Mouse (Mus musculus): Measurements from ENCODE around the gene Pdcd6.

Gene Pdcd6

GRCm38 (mm10) chr13:74302050-74303037 lies 15.0 kb downstream of the Pdcd6 start:
- DNase-seq (ENCODE audit: low read depth, low spot score): peak; percentile 11
- Histone ChIP-seq H3K27me3 (ENCODE audit: control insufficient read depth, insufficient read depth, low read length, poor library complexity, severe bottlenecking) (no peaks in the 10 kb centered on the region), H3K36me3 (ENCODE audit: control insufficient read depth, insufficient read depth, low read length, poor library complexity, severe bottlenecking) (peaks cover 1% of the 10 kb centered on the region; the same call in 1 of the 2 replicates)

GRCm38 (mm10) chr13:74301607-74301984 lies 15.8 kb downstream of the Pdcd6 start:
- no peak for DNase-seq (ENCODE audit: low read depth, low spot score)
- H3K36me3 ChIP-seq (ENCODE audit: control insufficient read depth, insufficient read depth, low read length, poor library complexity, severe bottlenecking): peaks cover 1% of the 10 kb centered on the region; the same call in 1 of the 2 replicates
- no peaks in the 10 kb centered on the region for H3K27me3 ChIP-seq (ENCODE audit: control insufficient read depth, insufficient read depth, low read length, poor library complexity, severe bottlenecking)

DNA sequence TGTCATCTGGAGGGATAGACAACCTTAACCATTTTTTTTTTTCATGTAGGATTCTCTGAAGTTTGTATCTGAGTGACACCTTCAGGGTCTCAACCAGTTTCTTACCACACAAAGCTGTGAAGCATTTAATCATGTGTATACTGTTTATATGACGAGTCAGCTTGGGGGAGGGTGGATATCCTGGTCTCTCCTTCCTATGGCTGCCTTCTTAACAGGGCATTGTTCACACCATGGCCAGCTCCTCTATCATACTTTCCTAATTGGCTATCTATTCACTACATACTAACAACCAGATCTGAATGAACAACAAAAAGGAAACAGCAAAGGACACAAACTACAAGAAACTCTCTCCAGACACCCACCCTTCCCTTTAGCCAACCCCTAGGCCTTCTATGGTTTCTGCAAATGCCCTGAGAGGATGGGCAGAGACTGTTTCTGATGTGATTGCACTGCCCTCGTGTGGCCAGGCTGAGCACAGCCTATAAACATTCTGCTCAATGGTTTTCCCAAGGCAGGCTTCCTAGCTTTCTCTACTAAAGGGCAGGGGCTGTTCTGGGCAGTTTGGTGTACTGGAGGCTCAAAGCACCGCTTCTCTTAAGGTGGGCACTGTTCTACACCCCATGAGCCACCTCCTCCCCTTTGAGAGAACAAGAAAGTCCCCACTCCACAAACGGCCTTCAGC lies 16.3 kb downstream of the Pdcd6 start:
- no peaks in the 10 kb centered on the region for H3K27me3 ChIP-seq (ENCODE audit: control insufficient read depth, insufficient read depth, low read length, poor library complexity, severe bottlenecking)
- peaks cover 1% of the 10 kb centered on the region; the same call in 1 of the 2 replicates for H3K36me3 ChIP-seq (ENCODE audit: control insufficient read depth, insufficient read depth, low read length, poor library complexity, severe bottlenecking)
- peak; percentile 70 for DNase-seq (ENCODE audit: low read depth, low spot score)

GRCm38 (mm10) chr13:74296376-74296775 lies 21.0 kb downstream of the Pdcd6 start:
- Histone ChIP-seq H3K27me3 (ENCODE audit: control insufficient read depth, insufficient read depth, low read length, poor library complexity, severe bottlenecking) (no peaks in the 10 kb centered on the region), H3K36me3 (ENCODE audit: control insufficient read depth, insufficient read depth, low read length, poor library complexity, severe bottlenecking) (no peaks in the 10 kb centered on the region)
- no peak for DNase-seq (ENCODE audit: low read depth, low spot score)

DNA sequence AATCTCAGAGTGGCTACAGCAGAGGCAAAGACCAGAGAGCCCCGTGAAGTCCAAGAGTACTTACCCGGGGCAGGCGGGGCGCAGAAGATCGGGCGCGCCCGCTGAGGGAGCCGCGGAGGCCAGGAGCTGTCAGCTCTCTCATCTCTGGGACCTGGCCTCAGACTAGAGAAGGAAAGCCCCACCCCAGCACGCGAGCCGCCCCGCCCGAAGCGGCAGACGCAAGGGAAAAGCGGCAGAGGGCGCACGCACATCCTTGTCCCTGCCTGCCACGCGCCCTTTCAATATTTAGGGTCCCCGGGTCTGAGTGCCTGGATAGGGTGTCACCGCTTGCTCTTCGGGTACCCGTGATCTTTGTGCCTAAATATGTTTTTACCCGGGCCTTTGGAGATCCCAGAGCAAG lies 25.2 kb downstream of the Pdcd6 start, which contains the start of gene Ahrr:
Gene Ahrr, minus strand, starts transcription at position 165 of the 400 bp plus-strand sequence.
- DNase-seq (ENCODE audit: low read depth, low spot score): no peak

DNA sequence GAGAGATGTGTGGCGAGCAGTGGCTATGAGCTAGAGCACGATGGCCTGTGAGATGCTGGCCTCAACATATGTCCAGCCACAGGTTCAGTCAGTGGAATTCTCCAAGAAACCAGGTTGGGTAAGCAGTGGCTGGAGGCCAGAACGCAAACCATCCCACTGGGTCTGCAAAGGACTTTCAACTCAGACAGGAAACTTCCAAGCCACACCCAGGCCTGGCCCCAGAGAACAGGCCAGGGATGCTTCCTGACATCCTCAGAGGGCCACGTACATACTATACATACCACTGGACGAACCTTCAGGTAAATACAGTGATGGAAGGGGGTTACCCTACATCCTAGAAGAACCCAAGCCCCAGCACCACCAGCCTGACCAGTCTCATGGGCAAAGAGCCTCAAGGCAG lies 27.7 kb downstream of the Pdcd6 start:
- Histone ChIP-seq H3K36me3 (ENCODE audit: control insufficient read depth, insufficient read depth, low read length, poor library complexity, severe bottlenecking) (no peaks in the 10 kb centered on the region), H3K27me3 (ENCODE audit: control insufficient read depth, insufficient read depth, low read length, poor library complexity, severe bottlenecking) (no peaks in the 10 kb centered on the region)
- no peak for DNase-seq (ENCODE audit: low read depth, low spot score)

More for the DNA sequence above, 25.2 kb downstream of the Pdcd6 start, which contains the start of gene Ahrr:
- Histone ChIP-seq H3K36me3 (ENCODE audit: control insufficient read depth, insufficient read depth, low read length, poor library complexity, severe bottlenecking) (no peaks in the 10 kb centered on the region), H3K27me3 (ENCODE audit: control insufficient read depth, insufficient read depth, low read length, poor library complexity, severe bottlenecking) (no peaks in the 10 kb centered on the region)

DNA sequence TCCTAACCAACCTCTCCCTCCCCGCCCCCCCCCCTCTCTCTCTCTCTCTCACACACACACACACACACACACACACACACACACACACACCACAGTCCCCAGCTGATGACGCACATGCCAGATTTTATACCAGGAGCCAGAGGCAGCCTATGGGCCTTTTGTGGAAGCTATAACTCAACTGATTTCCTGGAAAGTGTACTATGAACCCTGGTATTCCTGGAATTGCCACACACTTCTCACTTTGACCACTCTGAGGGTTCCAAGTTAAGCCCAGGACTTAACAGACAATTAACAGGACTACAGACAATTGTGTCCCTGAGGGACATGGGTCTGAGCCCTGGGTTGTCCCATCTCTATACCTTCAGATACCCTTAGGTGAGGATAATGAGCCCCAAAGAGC lies 35.1 kb downstream of the Pdcd6 start:
- no peaks in the 10 kb centered on the region for H3K36me3 ChIP-seq (ENCODE audit: control insufficient read depth, insufficient read depth, low read length, poor library complexity, severe bottlenecking)
- DNase-seq (ENCODE audit: low read depth, low spot score): no peak
- H3K27me3 ChIP-seq (ENCODE audit: control insufficient read depth, insufficient read depth, low read length, poor library complexity, severe bottlenecking): no peaks in the 10 kb centered on the region

DNA sequence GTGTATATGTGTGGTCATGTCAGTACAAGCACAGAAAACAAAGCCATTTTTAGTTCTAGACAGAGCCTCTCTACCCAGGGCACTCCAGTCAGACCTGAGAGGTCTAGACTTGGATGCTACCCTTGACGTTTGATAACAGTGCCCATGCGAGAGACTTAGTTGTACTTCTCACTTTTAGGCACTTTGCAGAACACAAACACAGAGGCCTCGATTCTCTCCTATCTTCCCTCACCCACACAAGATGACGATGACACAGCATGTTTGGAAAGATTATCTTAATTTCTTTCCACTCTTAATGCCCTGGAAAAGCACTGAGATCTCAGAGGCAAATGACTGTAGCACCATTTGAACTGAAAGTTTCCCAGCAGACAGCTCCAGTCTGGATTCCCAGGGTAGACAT lies 41.7 kb downstream of the Pdcd6 start:
- Histone ChIP-seq H3K36me3 (ENCODE audit: control insufficient read depth, insufficient read depth, low read length, poor library complexity, severe bottlenecking) (no peaks in the 10 kb centered on the region), H3K27me3 (ENCODE audit: control insufficient read depth, insufficient read depth, low read length, poor library complexity, severe bottlenecking) (no peaks in the 10 kb centered on the region)
- DNase-seq (ENCODE audit: low read depth, low spot score): no peak

GRCm38 (mm10) chr13:74260231-74260992 lies 57.0 kb downstream of the Pdcd6 start:
- Histone ChIP-seq H3K27me3 (ENCODE audit: control insufficient read depth, insufficient read depth, low read length, poor library complexity, severe bottlenecking) (no peaks in the 10 kb centered on the region), H3K36me3 (ENCODE audit: control insufficient read depth, insufficient read depth, low read length, poor library complexity, severe bottlenecking) (no peaks in the 10 kb centered on the region)
- DNase-seq (ENCODE audit: low read depth, low spot score): peak; percentile 45

- no peaks in the 10 kb centered on the region for H3K36me3 ChIP-seq (ENCODE audit: control insufficient read depth, insufficient read depth, low read length, poor library complexity, severe bottlenecking)
- peak; percentile 48 for DNase-seq (ENCODE audit: low read depth, low spot score)
- H3K27me3 ChIP-seq (ENCODE audit: control insufficient read depth, insufficient read depth, low read length, poor library complexity, severe bottlenecking): no peaks in the 10 kb centered on the region
Observed at GRCm38 (mm10) chr13:74259460-74260230, 57.7 kb downstream of the Pdcd6 start.
